Mouse (Mus musculus) liver, embryonic 14.5 days (tissue): ENCODE data around the gene Lmf1. TPM values are rescaled to one million over a fixed set of nuclear protein-coding genes. Genes with fewer than 3 reads are reported as not detected.

ENCODE experiments used
- ATAC-seq: fragments of 200-750 bp; cut with Nextera tagmentation; 2 replicates; pipeline ENCODE4 v1.8.0; 2017; ENCODE audit warnings: moderate number of reproducible peaks, mild to moderate bottlenecking, moderate library complexity; ENCODE audit not compliant: insufficient read depth
- DNase-seq, 3 experiments: peaks; one replicate each; pipeline ENCODE4 v3.0.0-alpha.2; 2012 to 2013; ENCODE audit warnings: low read depth in 3 of 3, low spot score in 3 of 3
- H3K27ac ChIP-seq: fragments of 300-500 bp; sonication (generic); 2 replicates; pipeline ENCODE4 v1.5.1; 2014; ENCODE audit warnings: moderate library complexity, mild to moderate bottlenecking, control low read depth, inconsistent platforms
- H3K27me3 ChIP-seq: fragments of 300-500 bp; sonication (generic); 2 replicates; pipeline ENCODE4 v1.6.1; 2014; ENCODE audit warnings: mild to moderate bottlenecking, low read length, moderate library complexity; ENCODE audit not compliant: control insufficient read depth, insufficient read depth
- H3K36me3 ChIP-seq: fragments of 300-500 bp; sonication (generic); replicated peaks from 2 replicates; pipeline ENCODE4 v1.6.1; 2014; ENCODE audit warnings: low read depth; ENCODE audit not compliant: control insufficient read depth, insufficient read depth
- H3K4me1 ChIP-seq, 2 experiments: fragments of 200-500 bp in 1 of 2; fragments of 300-500 bp in 1 of 2; sonication (generic) in 1 of 2; replicated peaks; 2 replicates each; pipeline ENCODE4 v1.6.1; 2012 to 2014; ENCODE audit warnings: antibody characterized with exemption in 1 of 2, inconsistent platforms in 1 of 2, low read length in 1 of 2; ENCODE audit not compliant: control insufficient read depth in 2 of 2, insufficient read depth in 2 of 2
- H3K4me2 ChIP-seq: fragments of 300-500 bp; sonication (generic); 2 replicates; pipeline ENCODE4 v1.6.1; 2014; ENCODE audit warnings: low read depth, mild to moderate bottlenecking, control low read depth, moderate library complexity
- H3K4me3 ChIP-seq, 2 experiments: fragments of 200-500 bp in 1 of 2; fragments of 300-500 bp in 1 of 2; sonication (generic) in 1 of 2; 2 replicates each; pipeline ENCODE4 v1.5.1; 2012 to 2014; ENCODE audit warnings: low read depth in 2 of 2, low read length in 2 of 2, mild to moderate bottlenecking in 2 of 2, control low read depth in 1 of 2, inconsistent platforms in 1 of 2, moderate library complexity in 1 of 2; ENCODE audit not compliant: insufficient read depth in 1 of 2
- H3K9ac ChIP-seq: fragments of 300-500 bp; sonication (generic); replicated peaks from 2 replicates; pipeline ENCODE4 v1.6.1; 2014; ENCODE audit warnings: mild to moderate bottlenecking, control low read depth, moderate library complexity
- H3K9me3 ChIP-seq: fragments of 300-500 bp; sonication (generic); 2 replicates; pipeline ENCODE4 v1.6.1; 2016; ENCODE audit warnings: low read length, mixed read lengths; ENCODE audit not compliant: control insufficient read depth
- CTCF ChIP-seq: IDR thresholded peaks from 2 replicates; pipeline ENCODE4 v1.5.1; 2016; ENCODE audit warnings: antibody characterized with exemption, low read depth, control low read depth
- EP300 ChIP-seq: IDR thresholded peaks from 2 replicates; pipeline ENCODE4 v1.6.1; 2016; ENCODE audit warnings: antibody characterized with exemption, low read depth
- WGBS: fragments of 180-500 bp; shearing (Covaris S2); extraction: QIAGEN DNeasy Blood & Tissue Kit; methylation state at CpG from one replicate; pipeline ENCODE4 v1.1.7; 2014; ENCODE audit not compliant: insufficient replicate concordance; 5-methylcytosine and 5-hydroxymethylcytosine counted together
- polyA plus RNA-seq, 2 experiments: library from polyadenylated mRNA; depleted of rRNA in 1 of 2; stranded (reverse) in 1 of 2; unstranded in 1 of 2; fragments of >200 nt; fragmentation: Nextera tagmentation in 1 of 2; extraction: Ambion mirVana in 1 of 2; gene quantifications; 2 replicates each; pipeline versions ENCODE4 v1.2.1 to v1.2.3; 2012 to 2014

Lmf1 gene
- polyA plus RNA-seq, 2 experiments, result 3.4 to 9.3 TPM

GRCm38 (mm10) chr17:25556630-25557354 lies 22.1 kb upstream of the Lmf1 start:
- Histone ChIP-seq H3K27me3 (peaks cover 24% of the 10 kb centered on the region), H3K9me3 (no peaks in the 10 kb centered on the region), H3K4me3 (no peak overlapping the region), H3K4me1 (no peaks in the 10 kb centered on the region), H3K9ac (no peak overlapping the region), H3K36me3 (no peaks in the 10 kb centered on the region), H3K4me2 (no peak overlapping the region), H3K27ac (no peak overlapping the region)
- no peak for TF ChIP-seq EP300
- TF ChIP-seq CTCF, result no peak
- ATAC-seq, result no peak
- no peak for DNase-seq
- WGBS, result 10% methylated on average over 21 of the region's 21 CpGs

DNA sequence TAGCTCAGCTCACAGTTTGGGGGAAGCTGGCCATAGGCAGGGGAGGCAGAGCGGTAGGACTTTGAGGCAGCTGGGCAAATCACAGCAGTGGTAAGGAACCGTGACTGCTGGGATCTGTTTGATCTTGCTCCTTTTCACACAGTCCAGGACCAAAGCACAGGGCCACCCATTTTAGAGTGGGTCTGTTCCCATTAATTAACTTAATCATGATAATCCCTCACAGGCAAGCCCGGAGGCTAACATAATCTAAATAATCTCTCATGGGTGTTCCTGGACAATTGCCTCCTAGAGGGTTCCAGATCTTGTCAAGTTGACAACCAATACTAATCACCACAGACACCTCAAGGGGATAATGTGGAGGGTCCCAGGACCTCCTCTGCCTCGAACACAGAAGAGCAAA lies 19.3 kb upstream of the Lmf1 start:
- peaks cover 24% of the 10 kb centered on the region for H3K27me3 ChIP-seq
- TF ChIP-seq CTCF, result no peak
- no peak for TF ChIP-seq EP300
- ATAC-seq (no peak), DNase-seq (no peak)
- no peaks in the 10 kb centered on the region for H3K9me3 ChIP-seq
- no peak overlapping the region for H3K9ac ChIP-seq
- 33% methylated on average over 4 of the region's 4 CpGs for WGBS
- H3K4me2 ChIP-seq, result no peak overlapping the region
- no peaks in the 10 kb centered on the region for H3K36me3 ChIP-seq
- H3K4me3 ChIP-seq, result no peak overlapping the region
- no peak overlapping the region for H3K27ac ChIP-seq
- H3K4me1 ChIP-seq, result no peaks in the 10 kb centered on the region

DNA sequence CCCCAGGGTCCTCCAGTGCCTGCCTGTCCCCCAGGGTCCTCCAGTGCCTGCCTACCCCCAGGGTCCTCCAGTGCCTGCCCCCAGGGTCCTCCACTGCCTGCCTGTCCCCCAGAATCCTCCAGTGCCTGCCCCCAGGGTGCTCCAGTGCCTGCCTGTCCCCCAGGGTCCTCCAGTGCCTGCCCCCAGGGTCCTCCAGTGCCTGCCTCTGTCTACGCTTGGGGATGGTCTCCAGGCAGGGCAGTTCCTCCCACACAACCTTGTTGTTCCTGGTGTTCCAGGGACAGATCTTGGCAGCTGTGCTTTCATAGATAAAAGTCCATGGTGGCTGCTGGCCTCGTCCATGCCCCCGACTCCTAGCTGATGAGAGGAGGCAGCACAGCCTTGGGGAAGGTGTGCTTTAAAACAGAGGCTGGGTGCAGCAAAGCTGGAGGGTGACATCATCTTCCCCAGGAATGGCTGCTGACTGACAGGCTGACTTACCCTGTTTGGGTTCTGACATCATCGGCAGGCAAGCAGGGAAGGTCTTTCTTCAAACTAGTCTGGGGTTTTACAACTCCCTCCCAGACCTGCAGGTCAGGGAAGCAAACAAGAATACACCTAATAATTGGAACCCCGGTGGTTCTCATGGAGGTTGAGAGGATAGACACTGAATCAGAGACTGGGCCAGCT lies 18.2 kb upstream of the Lmf1 start:
- Histone ChIP-seq H3K9me3 (no peaks in the 10 kb centered on the region), H3K36me3 (no peaks in the 10 kb centered on the region), H3K4me1 (no peaks in the 10 kb centered on the region), H3K4me2 (no peak overlapping the region), H3K4me3 (no peak overlapping the region), H3K9ac (no peak overlapping the region), H3K27me3 (peaks cover 17% of the 10 kb centered on the region), H3K27ac (no peak overlapping the region)
- 35% methylated on average over 5 of the region's 5 CpGs for WGBS
- TF ChIP-seq CTCF (no peak), EP300 (no peak)
- no peak for ATAC-seq
- DNase-seq, result no peak

- no peak overlapping the region for H3K4me2 ChIP-seq
- H3K9me3 ChIP-seq, result no peaks in the 10 kb centered on the region
- H3K4me1 ChIP-seq, result no peaks in the 10 kb centered on the region
- peaks cover 10% of the 10 kb centered on the region for H3K27me3 ChIP-seq
- no peak for DNase-seq
- H3K27ac ChIP-seq, result no peak overlapping the region
- no peaks in the 10 kb centered on the region for H3K36me3 ChIP-seq
- no peak for ATAC-seq
- no peak overlapping the region for H3K9ac ChIP-seq
- no peak for TF ChIP-seq CTCF
- no peak for TF ChIP-seq EP300
- H3K4me3 ChIP-seq, result no peak overlapping the region
- 64% methylated on average over 16 of the region's 16 CpGs for WGBS
Measured at GRCm38 (mm10) chr17:25561223-25562028, 17.5 kb upstream of the Lmf1 start.

DNA sequence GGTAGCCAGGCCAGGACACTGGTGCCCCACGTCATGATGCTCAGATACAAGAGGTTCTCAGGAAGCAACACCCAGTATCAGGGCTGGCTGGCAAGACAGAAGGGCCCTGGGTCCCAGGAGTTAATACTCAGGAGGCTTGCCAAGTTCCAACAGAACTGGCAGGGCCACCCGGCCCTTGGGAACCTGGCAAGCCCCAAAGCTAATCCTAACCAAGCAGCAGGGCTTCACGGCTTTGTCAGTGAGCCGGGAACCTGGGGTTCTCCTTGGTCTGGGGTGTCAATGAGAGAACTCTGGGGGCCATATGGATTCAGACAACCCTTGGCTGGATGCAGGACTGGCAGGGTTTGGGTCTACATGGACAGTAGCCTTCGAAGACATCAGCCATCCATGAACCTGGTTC lies 14.4 kb upstream of the Lmf1 start:
- no peaks in the 10 kb centered on the region for H3K36me3 ChIP-seq
- TF ChIP-seq CTCF, result no peak
- no peak for TF ChIP-seq EP300
- H3K4me1 ChIP-seq, result no peaks in the 10 kb centered on the region
- no peak overlapping the region for H3K9ac ChIP-seq
- no peak overlapping the region for H3K27ac ChIP-seq
- peaks cover 15% of the 10 kb centered on the region for H3K27me3 ChIP-seq
- no peak overlapping the region for H3K4me3 ChIP-seq
- no peak overlapping the region for H3K4me2 ChIP-seq
- DNase-seq, result no peak
- WGBS, result 53% methylated on average over 5 of the region's 5 CpGs
- ATAC-seq, result no peak
- no peaks in the 10 kb centered on the region for H3K9me3 ChIP-seq
